Mouse (Mus musculus): ENCODE measurements around the gene Rps11. TPM values are rescaled to one million over a fixed set of nuclear protein-coding genes. Genes with fewer than 3 reads are reported as not detected.
"Not testable (repeated sequence)": the region's sequence is repeated elsewhere in the genome, so short reads cannot be mapped to it uniquely, and the experiment has no call there.

Gene Rps11
- polyA plus RNA-seq (2016; fragmentation: Nextera tagmentation; extraction: Ambion mirVana): 1,843 and 1,853 TPM in 2 replicates

DNA sequence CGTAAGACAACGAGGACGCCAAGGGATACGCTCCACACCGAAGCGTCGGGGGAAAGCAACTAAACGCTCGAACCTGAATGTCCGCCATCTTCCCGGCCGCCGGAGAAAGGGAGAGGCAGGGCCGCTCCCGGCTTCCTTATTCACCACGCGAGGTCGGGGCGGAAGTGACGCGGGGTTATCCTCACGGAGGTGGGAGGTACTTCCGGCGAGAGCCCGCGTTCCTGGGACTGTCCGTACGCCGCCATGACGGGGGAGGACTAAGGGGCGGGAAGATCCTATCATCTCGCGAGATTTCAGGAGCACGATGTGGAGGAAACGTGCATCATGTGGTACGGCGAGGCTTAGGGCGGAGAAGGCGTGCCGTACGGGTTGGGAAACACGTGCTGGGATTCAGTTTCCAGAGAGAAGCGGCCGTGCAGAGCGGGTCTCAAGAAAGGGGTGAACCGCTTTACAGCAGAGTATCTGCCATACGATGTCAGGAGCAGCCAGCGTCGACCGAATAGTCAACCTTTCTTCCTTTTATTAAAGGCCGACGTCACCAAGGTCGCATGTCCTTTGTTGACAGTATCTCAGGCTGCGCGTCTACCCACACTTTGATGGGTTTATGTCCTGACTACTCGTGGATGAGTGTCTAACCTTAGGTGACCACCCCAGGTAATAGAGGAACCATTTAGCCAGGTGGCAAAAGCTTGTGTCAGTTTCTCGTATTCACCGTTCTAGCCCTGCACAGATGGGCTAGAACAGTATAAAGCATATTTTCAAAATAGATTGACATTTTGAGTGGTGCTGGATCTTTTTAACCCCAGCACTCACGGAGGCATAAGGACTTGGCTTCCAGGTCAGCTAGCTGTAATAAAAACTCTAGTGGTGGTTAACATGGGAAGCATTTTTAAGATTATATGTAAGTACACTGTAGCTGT is at the start of gene Rps11:
Gene Rps11 (minus strand): TSS at position 216 of the 920 bp plus-strand sequence.
- Histone ChIP-seq H3K27me3 (ENCODE audit: poor library complexity, severe bottlenecking) (no peaks in the 10 kb centered on the region), H3K36me3 (replicated peaks) (peaks cover 71% of the 10 kb centered on the region), H3K27ac (peak within 1 kb of the TSS; percentile 98), H3K4me1 (peaks cover 62% of the 10 kb centered on the region), H3K4me3 (peak within 1 kb of the TSS; percentile 98), H3K9me3 (no peaks in the 10 kb centered on the region)
- DNase-seq (ENCODE audit: extremely low spot score, low spot score): peak; percentile 100
- WGBS: under 1% methylated on average over 59 of the region's 59 CpGs

DNA sequence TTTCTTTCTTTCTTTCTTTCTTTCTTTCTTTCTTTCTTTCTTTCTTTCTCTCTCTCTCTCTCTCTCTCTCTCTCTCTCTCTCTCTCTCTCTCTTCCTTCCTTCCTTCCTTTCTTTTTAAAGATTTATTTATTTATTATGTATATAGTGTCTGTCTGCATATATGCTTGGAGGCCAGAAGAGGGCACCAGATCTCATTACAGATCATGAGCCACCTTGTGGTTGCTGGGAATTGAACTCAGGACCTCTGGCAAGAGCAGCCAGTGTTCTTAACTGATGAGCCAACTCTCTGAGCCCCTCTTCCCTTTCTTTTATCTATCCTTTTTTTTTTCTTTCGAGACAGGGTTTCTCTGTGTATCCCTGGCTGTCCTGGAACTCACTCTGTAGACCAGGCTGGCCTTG is 49.5 kb upstream of the Rps11 start:
- Histone ChIP-seq H3K27me3 (ENCODE audit: poor library complexity, severe bottlenecking) (peaks cover 98% of the 10 kb centered on the region), H3K9me3 (peaks cover 33% of the 10 kb centered on the region), H3K4me1 (peaks cover 28% of the 10 kb centered on the region)
- H3K4me3 ChIP-seq; DNase-seq (ENCODE audit: extremely low spot score, low spot score); H3K27ac ChIP-seq; H3K36me3 ChIP-seq (replicated peaks): not testable (repeated sequence)
- WGBS: 55% methylated on average over 1 of the region's 1 CpGs

GRCm38 (mm10) chr7:45172974-45173373 is 48.7 kb upstream of the Rps11 start:
- Histone ChIP-seq H3K27ac (no peak overlapping the region), H3K36me3 (replicated peaks) (0 out of 2 replicates have a peak, but pooled peaks cover 2% of the 10 kb centered on the region), H3K27me3 (ENCODE audit: poor library complexity, severe bottlenecking) (peaks cover 98% of the 10 kb centered on the region), H3K9me3 (peaks cover 33% of the 10 kb centered on the region), H3K4me3 (no peak overlapping the region), H3K4me1 (peaks cover 35% of the 10 kb centered on the region)
- WGBS: 58% methylated on average over 7 of the region's 7 CpGs
- DNase-seq (ENCODE audit: extremely low spot score, low spot score): no peak

DNA sequence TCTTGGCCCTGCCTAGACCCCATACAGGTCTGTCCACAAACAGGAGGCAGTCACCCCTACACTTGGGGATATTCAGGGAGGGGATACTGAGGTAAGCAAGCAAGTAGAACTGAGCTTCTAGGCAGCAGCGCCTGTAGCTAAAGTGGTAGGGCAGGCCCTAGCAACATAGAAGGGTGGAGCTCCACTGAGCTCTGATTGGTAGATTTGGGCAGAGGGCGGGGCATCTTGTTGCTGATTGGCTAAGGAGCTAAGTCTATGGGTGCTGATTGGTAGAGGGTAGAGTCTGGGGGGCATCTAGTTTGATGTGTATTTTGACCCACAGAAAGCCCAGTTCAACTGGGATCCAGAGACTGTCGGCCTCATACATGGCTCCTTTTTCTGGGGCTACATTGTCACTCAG is 45.3 kb upstream of the Rps11 start:
- 0 out of 2 replicates have a peak, but pooled peaks cover 2% of the 10 kb centered on the region for H3K36me3 ChIP-seq (replicated peaks)
- 89% methylated on average over 3 of the region's 3 CpGs for WGBS
- H3K27me3 ChIP-seq (ENCODE audit: poor library complexity, severe bottlenecking): peaks cover 98% of the 10 kb centered on the region
- peaks cover 17% of the 10 kb centered on the region for H3K4me1 ChIP-seq
- H3K4me3 ChIP-seq: no peak overlapping the region
- no peak overlapping the region for H3K27ac ChIP-seq
- DNase-seq (ENCODE audit: extremely low spot score, low spot score): no peak
- peaks cover 39% of the 10 kb centered on the region for H3K9me3 ChIP-seq

DNA sequence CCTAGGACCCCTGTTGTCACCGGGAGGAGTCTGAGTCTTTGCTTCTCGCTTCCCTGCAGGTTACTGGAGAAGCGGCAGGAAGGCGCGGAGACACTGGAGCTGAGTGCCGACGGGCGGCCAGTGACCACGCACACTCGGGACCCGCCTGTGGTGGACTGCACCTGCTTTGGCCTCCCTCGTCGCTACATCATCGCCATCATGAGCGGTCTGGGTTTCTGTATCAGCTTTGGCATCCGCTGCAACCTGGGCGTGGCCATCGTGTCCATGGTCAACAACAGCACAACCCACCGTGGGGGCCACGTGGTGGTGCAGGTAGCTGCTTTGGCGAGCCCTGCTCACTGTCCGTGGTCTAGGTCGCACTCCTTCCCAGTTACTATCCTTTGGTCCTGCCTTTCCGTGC is 44.4 kb upstream of the Rps11 start:
- DNase-seq (ENCODE audit: extremely low spot score, low spot score): no peak
- WGBS: 3% methylated on average over 24 of the region's 24 CpGs
- H3K9me3 ChIP-seq: peaks cover 39% of the 10 kb centered on the region
- peaks cover 23% of the 10 kb centered on the region for H3K4me1 ChIP-seq
- peak overlapping the region; percentile 25 for H3K4me3 ChIP-seq
- peaks cover 98% of the 10 kb centered on the region for H3K27me3 ChIP-seq (ENCODE audit: poor library complexity, severe bottlenecking)
- 0 out of 2 replicates have a peak, but pooled peaks cover 2% of the 10 kb centered on the region for H3K36me3 ChIP-seq (replicated peaks)
- H3K27ac ChIP-seq: no peak overlapping the region

DNA sequence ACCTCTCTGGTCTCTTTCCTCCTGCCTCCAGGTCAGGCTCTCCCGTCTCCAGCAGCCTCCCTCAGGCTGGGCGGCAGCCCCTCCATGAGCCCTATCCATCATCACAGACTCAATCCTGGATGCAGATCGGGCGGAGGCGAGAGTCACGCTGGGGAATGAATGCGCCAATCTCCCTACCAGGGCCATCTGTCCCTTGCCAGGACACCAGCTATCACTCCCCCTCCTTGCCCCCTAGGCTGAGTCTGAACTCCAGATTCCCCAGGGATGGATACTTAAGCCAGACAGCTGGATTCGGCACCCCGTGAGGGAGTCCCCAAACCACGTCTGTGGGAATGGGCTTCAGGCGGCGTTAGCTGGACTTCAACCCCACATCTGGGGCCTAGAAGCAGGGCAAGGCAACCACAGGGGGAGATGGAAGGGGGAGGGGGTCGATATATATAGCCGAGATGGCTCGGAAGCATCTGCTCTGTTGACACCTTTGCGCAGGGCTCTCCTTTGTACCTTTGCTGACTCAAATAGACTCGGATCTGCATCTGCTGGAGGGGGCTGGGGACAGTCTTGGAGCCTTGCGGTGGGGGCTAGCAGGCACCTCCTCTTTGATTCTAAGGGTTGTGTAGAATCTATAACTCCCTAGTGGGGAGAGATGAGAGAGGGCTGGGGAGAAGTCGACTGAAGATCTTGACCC is 43.7 kb upstream of the Rps11 start:
- Histone ChIP-seq H3K27ac (no peak overlapping the region), H3K27me3 (ENCODE audit: poor library complexity, severe bottlenecking) (peaks cover 100% of the 10 kb centered on the region), H3K36me3 (replicated peaks) (0 out of 2 replicates have a peak, but pooled peaks cover 2% of the 10 kb centered on the region), H3K9me3 (peaks cover 38% of the 10 kb centered on the region), H3K4me3 (peak overlapping the region; percentile 19; the same call in 1 of the 2 replicates), H3K4me1 (peaks cover 25% of the 10 kb centered on the region)
- DNase-seq (ENCODE audit: extremely low spot score, low spot score): no peak
- 5% methylated on average over 19 of the region's 19 CpGs for WGBS

DNA sequence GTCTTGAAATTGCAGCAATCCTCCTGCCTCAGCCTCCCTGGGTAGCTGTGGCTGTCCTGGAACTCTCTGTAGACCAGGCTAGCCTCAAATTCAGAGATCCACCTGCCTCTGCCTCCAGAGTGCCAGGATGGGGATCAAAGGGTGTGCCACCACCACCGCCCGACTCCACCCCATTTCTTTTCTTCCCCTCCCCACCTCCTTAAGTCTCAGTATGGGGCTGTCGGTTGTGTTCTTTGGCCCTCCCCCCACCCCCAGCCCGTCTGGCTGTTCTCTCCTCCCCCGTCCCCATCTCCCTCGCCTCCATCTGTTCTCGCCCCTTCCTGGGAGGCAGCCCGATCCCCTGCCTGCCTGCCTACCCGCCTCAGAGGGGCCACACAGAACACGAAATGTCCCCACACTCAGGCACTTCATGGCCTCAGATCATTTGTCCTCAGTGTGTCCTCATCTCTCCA is 42.7 kb upstream of the Rps11 start:
- WGBS: 20% methylated on average over 10 of the region's 10 CpGs
- no peak for DNase-seq (ENCODE audit: extremely low spot score, low spot score)
- peak overlapping the region; percentile 5; the same call in 1 of the 2 replicates for H3K4me3 ChIP-seq
- peaks cover 29% of the 10 kb centered on the region for H3K9me3 ChIP-seq
- H3K27ac ChIP-seq: no peak overlapping the region
- H3K4me1 ChIP-seq: peaks cover 34% of the 10 kb centered on the region
- peaks cover 99% of the 10 kb centered on the region for H3K27me3 ChIP-seq (ENCODE audit: poor library complexity, severe bottlenecking)
- 0 out of 2 replicates have a peak, but pooled peaks cover 2% of the 10 kb centered on the region for H3K36me3 ChIP-seq (replicated peaks)

DNA sequence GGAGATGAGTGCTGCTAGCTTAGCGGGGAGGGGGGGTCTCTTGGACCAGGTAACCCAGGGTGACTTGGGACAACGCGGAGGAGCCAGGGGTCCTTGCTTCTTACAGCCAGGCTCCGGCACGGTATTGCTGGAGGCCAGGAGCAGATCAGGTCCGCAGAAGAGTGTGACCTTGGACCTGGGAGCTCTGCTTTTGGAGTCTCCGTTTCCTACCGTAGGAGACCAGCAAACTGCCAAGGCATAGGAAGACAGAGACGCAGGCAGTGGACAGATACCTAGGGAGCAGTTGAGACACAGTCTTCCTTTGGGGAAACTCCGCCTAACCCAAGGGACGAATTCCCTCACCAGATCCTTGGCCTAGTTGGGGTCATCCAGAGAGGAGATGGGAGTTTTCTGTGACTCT is 41.5 kb upstream of the Rps11 start:
- no peak for DNase-seq (ENCODE audit: extremely low spot score, low spot score)
- Histone ChIP-seq H3K4me1 (peaks cover 41% of the 10 kb centered on the region), H3K36me3 (replicated peaks) (peaks cover 7% of the 10 kb centered on the region), H3K27ac (no peak overlapping the region), H3K9me3 (peaks cover 26% of the 10 kb centered on the region), H3K4me3 (no peak overlapping the region), H3K27me3 (ENCODE audit: poor library complexity, severe bottlenecking) (peaks cover 86% of the 10 kb centered on the region)
- 41% methylated on average over 11 of the region's 11 CpGs for WGBS

DNA sequence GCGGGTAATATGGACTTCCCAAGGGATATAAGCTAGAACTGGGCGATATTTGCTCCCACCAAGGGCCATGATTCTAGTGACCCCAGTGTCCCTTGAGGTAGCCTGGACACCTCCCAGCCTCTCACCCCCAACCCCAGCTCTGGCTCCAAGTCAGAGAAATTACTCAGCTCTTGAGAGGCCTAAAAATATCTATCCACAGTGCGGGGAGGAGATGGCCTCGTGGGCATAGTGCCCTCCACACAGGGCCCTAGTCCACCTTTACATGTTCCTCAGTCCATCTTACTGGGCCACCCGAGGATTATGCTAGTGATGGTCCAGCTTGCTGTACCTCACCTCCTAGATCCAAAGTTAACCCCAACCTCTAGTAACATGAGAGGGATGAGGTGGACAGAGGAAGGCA is 40.6 kb upstream of the Rps11 start:
- Histone ChIP-seq H3K9me3 (peaks cover 17% of the 10 kb centered on the region), H3K36me3 (replicated peaks) (peaks cover 15% of the 10 kb centered on the region), H3K27ac (no peak overlapping the region), H3K4me1 (peaks cover 41% of the 10 kb centered on the region), H3K27me3 (ENCODE audit: poor library complexity, severe bottlenecking) (peaks cover 77% of the 10 kb centered on the region), H3K4me3 (peak overlapping the region; percentile 57; the same call in 1 of the 2 replicates)
- DNase-seq (ENCODE audit: extremely low spot score, low spot score): no peak
- 65% methylated on average over 5 of the region's 5 CpGs for WGBS

- WGBS: 2% methylated on average over 41 of the region's 41 CpGs
- peak within 1 kb of the TSS; percentile 65; the same call in 1 of the 2 replicates for H3K27ac ChIP-seq
- H3K27me3 ChIP-seq (ENCODE audit: poor library complexity, severe bottlenecking): peaks cover 68% of the 10 kb centered on the region
- peak; percentile 33 for DNase-seq (ENCODE audit: extremely low spot score, low spot score)
- peaks cover 23% of the 10 kb centered on the region for H3K36me3 ChIP-seq (replicated peaks)
- peaks cover 8% of the 10 kb centered on the region for H3K9me3 ChIP-seq
- H3K4me1 ChIP-seq: peaks cover 41% of the 10 kb centered on the region
- H3K4me3 ChIP-seq: peak within 1 kb of the TSS; percentile 57
Observed at GRCm38 (mm10) chr7:45163735-45164490, 39.7 kb upstream of the Rps11 start, which contains the start of gene Slc17a7. Gene Slc17a7, plus strand, starts transcription at chr7:45163949.

- Histone ChIP-seq H3K4me1 (peaks cover 33% of the 10 kb centered on the region), H3K4me3 (no peak overlapping the region), H3K9me3 (peaks cover 6% of the 10 kb centered on the region; the same call in 1 of the 2 replicates), H3K36me3 (replicated peaks) (peaks cover 31% of the 10 kb centered on the region), H3K27ac (no peak overlapping the region), H3K27me3 (ENCODE audit: poor library complexity, severe bottlenecking) (peaks cover 60% of the 10 kb centered on the region)
- 75% methylated on average over 9 of the region's 9 CpGs for WGBS
- no peak for DNase-seq (ENCODE audit: extremely low spot score, low spot score)
Observed at GRCm38 (mm10) chr7:45162996-45163615, 38.9 kb upstream of the Rps11 start.
